Comparison of ENCODE assay signal across 20 mouse cellular contexts in genomic region chr1:144184955-144185715, GRCm38 (mm10). TPM values are rescaled to one million over a fixed set of nuclear protein-coding genes. Genes with fewer than 3 reads are reported as not detected.
DNase-seq lines count a peak whose midpoint lies in the region; ATAC-seq and TF ChIP-seq lines count a peak whose summit lies in the region.
"Had no signal": no experiment of that assay in that cellular context is flagged by ENCODE, and none has a peak within 500 bp of the region (broad histone marks: within the 10 kb centered on the region; RNA-seq: fewer than 3 reads in every experiment).

No protein-coding gene starts in this region.

- TF ChIP-seq POLR2A in thymus, adult 2 months (IDR thresholded peaks at IDR 0.05; ENCODE audit: control insufficient read depth, extremely low read depth, insufficient read depth, low read length, poor library complexity), result no peak

- no peaks in the 10 kb centered on the region for H3K9me3 ChIP-seq in forebrain, embryonic 12.5 days
- H3K9me3 ChIP-seq in forebrain, postnatal 0 days (ENCODE audit: low read length), result no peaks in the 10 kb centered on the region
- H3K9me3 ChIP-seq: forebrain, embryonic 13.5 days; heart, embryonic 13.5 days; lung, embryonic 15.5 days; megakaryocyte, embryonic 14.5 days; neural tube, embryonic 12.5 days had no signal

- no peak overlapping the region for H3K27ac ChIP-seq in forebrain, embryonic 12.5 days
- no peak overlapping the region for H3K27ac ChIP-seq in forebrain, postnatal 0 days (ENCODE audit: low read depth, low read length)
- H3K27ac ChIP-seq in thymus, adult 2 months (ENCODE audit: control insufficient read depth, insufficient read depth, low read length), result no peak overlapping the region
- H3K27ac ChIP-seq: forebrain, embryonic 13.5 days; heart, embryonic 13.5 days; lung, embryonic 15.5 days; neural tube, embryonic 12.5 days had no signal

- DNase-seq in forebrain, postnatal 0 days, result no peak
- peak; percentile 3 for DNase-seq in thymus, postnatal 25 days
- no peak for DNase-seq in thymus, adult 2 months
- no peak for DNase-seq in left cerebral cortex, postnatal 10 days (ENCODE audit: extremely low spot score in 1 of 2, low spot score in 2 of 2)
- DNase-seq in kidney, postnatal 25 days, result no peak
- DNase-seq in layer of hippocampus, adult 18-20 months (ENCODE audit: low spot score in 2 of 2), result no peak
- DNase-seq: cerebellum, postnatal 10 days; heart, postnatal 4 days; kidney, adult 8-10 months; kidney, postnatal 36 days; right cerebral cortex, postnatal 14 days had no signal

- TF ChIP-seq CTCF in forebrain, postnatal 0 days (IDR thresholded peaks at IDR 0.05; ENCODE audit: low read depth), result no peak
- TF ChIP-seq CTCF in thymus, adult 2 months (IDR thresholded peaks at IDR 0.05; ENCODE audit: borderline replicate concordance, control insufficient read depth, extremely low read depth, insufficient read depth, low read length, poor library complexity), result no peak

- H3K36me3 ChIP-seq in forebrain, embryonic 12.5 days (replicated peaks), result no peaks in the 10 kb centered on the region
- no peaks in the 10 kb centered on the region for H3K36me3 ChIP-seq in forebrain, postnatal 0 days (ENCODE audit: insufficient read depth)
- H3K36me3 ChIP-seq in thymus, adult 2 months (ENCODE audit: control insufficient read depth, insufficient read depth, low read length), result no peaks in the 10 kb centered on the region
- H3K36me3 ChIP-seq: heart, embryonic 13.5 days; lung, embryonic 15.5 days; neural tube, embryonic 12.5 days had no signal

- H3K27me3 ChIP-seq in forebrain, embryonic 12.5 days, result no peaks in the 10 kb centered on the region
- no peaks in the 10 kb centered on the region for H3K27me3 ChIP-seq in forebrain, postnatal 0 days (ENCODE audit: insufficient read depth, low read length)
- H3K27me3 ChIP-seq in thymus, adult 2 months (ENCODE audit: control insufficient read depth, insufficient read depth, low read length), result no peaks in the 10 kb centered on the region
- H3K27me3 ChIP-seq: forebrain, embryonic 13.5 days; heart, embryonic 13.5 days; lung, embryonic 15.5 days; megakaryocyte, embryonic 14.5 days; neural tube, embryonic 12.5 days had no signal

- 74% methylated on average over 4 of the region's 4 CpGs for WGBS in forebrain, embryonic 12.5 days
- 80% methylated on average over 4 of the region's 4 CpGs for WGBS in forebrain, postnatal 0 days
- 4% methylated on average over 4 of the region's 4 CpGs for WGBS in thymus, adult 2 months

- H3K4me1 ChIP-seq in forebrain, embryonic 12.5 days, result no peaks in the 10 kb centered on the region
- H3K4me1 ChIP-seq in forebrain, postnatal 0 days (ENCODE audit: insufficient read depth), result peaks cover 8% of the 10 kb centered on the region; the same call in 1 of the 2 replicates
- H3K4me1 ChIP-seq in thymus, adult 2 months (replicated peaks; ENCODE audit: control insufficient read depth, insufficient read depth, low read length), result peaks cover 4% of the 10 kb centered on the region; the same call in 1 of the 2 replicates
- H3K4me1 ChIP-seq: lung, embryonic 15.5 days; neural tube, embryonic 12.5 days had no signal

- intact Hi-C loops in left cerebral cortex, postnatal 10 days (cut with DNase I), result no loop called here

- no peak overlapping the region for H3K4me2 ChIP-seq in forebrain, embryonic 12.5 days
- H3K4me2 ChIP-seq in forebrain, postnatal 0 days (ENCODE audit: low read depth), result no peak overlapping the region
- H3K4me2 ChIP-seq: forebrain, embryonic 13.5 days; heart, embryonic 13.5 days; lung, embryonic 15.5 days; neural tube, embryonic 12.5 days had no signal

- ATAC-seq in forebrain, embryonic 12.5 days (ENCODE audit: low FRiP score), result 0 out of 2 replicates have a peak, but pooled peaks have one; percentile 20
- ATAC-seq in forebrain, postnatal 0 days, result no peak
- ATAC-seq in inflammation-experienced regulatory T-cells, adult 6 months, result peak; percentile 60
- ATAC-seq: forebrain, embryonic 13.5 days had no signal

- H3K9ac ChIP-seq in forebrain, embryonic 12.5 days, result no peak overlapping the region
- H3K9ac ChIP-seq in forebrain, postnatal 0 days, result no peak overlapping the region
- H3K9ac ChIP-seq: forebrain, embryonic 13.5 days; heart, embryonic 13.5 days; lung, embryonic 15.5 days; neural tube, embryonic 12.5 days had no signal

- H3K4me3 ChIP-seq in forebrain, embryonic 12.5 days (replicated peaks), result no peak overlapping the region
- no peak overlapping the region for H3K4me3 ChIP-seq in forebrain, postnatal 0 days (ENCODE audit: low read depth, low read length)
- no peak overlapping the region for H3K4me3 ChIP-seq in thymus, adult 2 months (ENCODE audit: control insufficient read depth, insufficient read depth, low read length)
- H3K4me3 ChIP-seq: forebrain, embryonic 13.5 days; heart, embryonic 13.5 days; lung, embryonic 15.5 days; megakaryocyte, embryonic 14.5 days; neural tube, embryonic 12.5 days had no signal

RNA-seq across cellular contexts. Expression of gene Rgs13, which starts 8.0 kb away (rescaled TPM):
- polyA plus RNA-seq in forebrain, embryonic 12.5 days (2016; fragmentation: Nextera tagmentation; extraction: Ambion mirVana), result 2.4 and 2.8 TPM in 2 replicates
- 0.62 and 1.5 TPM in 2 replicates for total RNA-seq in forebrain, postnatal 0 days (2014; rRNA removed)
- polyA plus RNA-seq in forebrain, postnatal 0 days (2015; fragmentation: Nextera tagmentation; extraction: Ambion mirVana), result 0.98 and 1.3 TPM in 2 replicates
- polyA plus RNA-seq in thymus, adult 2 months (2012; rRNA removed), result 0.08 and 0.12 TPM in 2 replicates
- polyA plus RNA-seq in inflammation-experienced regulatory T-cells, adult 6 months (2017; shearing (Covaris generic)), result 1 to 10 TPM in 1 of 3 experiments, not detected in 2; 1.1 TPM
- total RNA-seq in left cerebral cortex, postnatal 10 days (2021), result 1 to 10 TPM; 2.7 to 2.9 TPM
- total RNA-seq in layer of hippocampus, adult 18-20 months (2021), result 1 to 10 TPM in 1 of 2 experiments, under 1 TPM in 1; 0.91 to 1.0 TPM
- total RNA-seq: adrenal gland, adult 18-20 months; heart, postnatal 4 days had no signal
- polyA plus RNA-seq: gonadal fat pad, adult 2 months; heart, embryonic 13.5 days had no signal
